Mouse (Mus musculus): ENCODE measurements around the gene Fryl. TPM values are rescaled to one million over a fixed set of nuclear protein-coding genes. Genes with fewer than 3 reads are reported as not detected.

Gene Fryl
- polyA plus RNA-seq, 1 experiment from 2014 or later: 24.3 TPM

GRCm38 (mm10) chr5:73252739-73253138 lies 3.7 kb downstream of the Fryl start:
- no peaks in the 10 kb centered on the region for H3K9me3 ChIP-seq
- no peaks in the 10 kb centered on the region; the same call in 1 of the 2 replicates for H3K36me3 ChIP-seq (replicated peaks)
- H3K4me1 ChIP-seq: peaks cover 28% of the 10 kb centered on the region
- DNase-seq (ENCODE audit: low spot score): no peak
- no peaks in the 10 kb centered on the region for H3K27me3 ChIP-seq (replicated peaks; ENCODE audit: low read depth, poor library complexity, severe bottlenecking)
- H3K27ac ChIP-seq (replicated peaks): no peak overlapping the region
- no peak overlapping the region for H3K4me3 ChIP-seq

- Histone ChIP-seq H3K9me3 (no peaks in the 10 kb centered on the region), H3K36me3 (replicated peaks) (no peaks in the 10 kb centered on the region; the same call in 1 of the 2 replicates), H3K27ac (replicated peaks) (no peak overlapping the region), H3K4me3 (no peak overlapping the region), H3K27me3 (replicated peaks; ENCODE audit: low read depth, poor library complexity, severe bottlenecking) (no peaks in the 10 kb centered on the region), H3K4me1 (peaks cover 17% of the 10 kb centered on the region)
- no peak for DNase-seq (ENCODE audit: low spot score)
- WGBS: 95% methylated on average over 4 of the region's 4 CpGs
Measured at GRCm38 (mm10) chr5:73249341-73249740, 7.1 kb downstream of the Fryl start.

GRCm38 (mm10) chr5:73248211-73248610 lies 8.2 kb downstream of the Fryl start:
- Histone ChIP-seq H3K27ac (replicated peaks) (no peak overlapping the region), H3K4me3 (no peak overlapping the region), H3K9me3 (no peaks in the 10 kb centered on the region), H3K27me3 (replicated peaks; ENCODE audit: low read depth, poor library complexity, severe bottlenecking) (no peaks in the 10 kb centered on the region), H3K4me1 (0 out of 2 replicates have a peak, but pooled peaks cover 9% of the 10 kb centered on the region), H3K36me3 (replicated peaks) (no peaks in the 10 kb centered on the region; the same call in 1 of the 2 replicates)
- WGBS: 64% methylated on average over 8 of the region's 8 CpGs
- no peak for DNase-seq (ENCODE audit: low spot score)

GRCm38 (mm10) chr5:73246414-73246813 lies 10.0 kb downstream of the Fryl start:
- WGBS: 89% methylated on average over 6 of the region's 6 CpGs
- no peak overlapping the region for H3K27ac ChIP-seq (replicated peaks)
- H3K4me1 ChIP-seq: 0 out of 2 replicates have a peak, but pooled peaks cover 6% of the 10 kb centered on the region
- H3K27me3 ChIP-seq (replicated peaks; ENCODE audit: low read depth, poor library complexity, severe bottlenecking): no peaks in the 10 kb centered on the region
- no peaks in the 10 kb centered on the region; the same call in 1 of the 2 replicates for H3K36me3 ChIP-seq (replicated peaks)
- H3K4me3 ChIP-seq: no peak overlapping the region
- DNase-seq (ENCODE audit: low spot score): no peak
- no peaks in the 10 kb centered on the region for H3K9me3 ChIP-seq

- 0 out of 2 replicates have a peak, but pooled peaks cover 8% of the 10 kb centered on the region for H3K4me1 ChIP-seq
- H3K9me3 ChIP-seq: no peaks in the 10 kb centered on the region
- no peak overlapping the region for H3K4me3 ChIP-seq
- peaks cover 2% of the 10 kb centered on the region; the same call in 1 of the 2 replicates for H3K36me3 ChIP-seq (replicated peaks)
- WGBS: 83% methylated on average over 13 of the region's 13 CpGs
- DNase-seq (ENCODE audit: low spot score): no peak
- H3K27ac ChIP-seq (replicated peaks): no peak overlapping the region
- no peaks in the 10 kb centered on the region for H3K27me3 ChIP-seq (replicated peaks; ENCODE audit: low read depth, poor library complexity, severe bottlenecking)
Measured at GRCm38 (mm10) chr5:73244403-73244802, 12.0 kb downstream of the Fryl start.

GRCm38 (mm10) chr5:73241966-73242365 lies 14.5 kb downstream of the Fryl start:
- WGBS: 82% methylated on average over 8 of the region's 8 CpGs
- H3K9me3 ChIP-seq: no peaks in the 10 kb centered on the region
- no peak overlapping the region for H3K4me3 ChIP-seq
- 0 out of 2 replicates have a peak, but pooled peaks cover 3% of the 10 kb centered on the region for H3K36me3 ChIP-seq (replicated peaks)
- H3K27me3 ChIP-seq (replicated peaks; ENCODE audit: low read depth, poor library complexity, severe bottlenecking): no peaks in the 10 kb centered on the region
- H3K4me1 ChIP-seq: peaks cover 6% of the 10 kb centered on the region
- no peak for DNase-seq (ENCODE audit: low spot score)
- no peak overlapping the region for H3K27ac ChIP-seq (replicated peaks)

GRCm38 (mm10) chr5:73241332-73241731 lies 15.1 kb downstream of the Fryl start:
- Histone ChIP-seq H3K4me1 (peaks cover 11% of the 10 kb centered on the region), H3K27ac (replicated peaks) (no peak overlapping the region), H3K27me3 (replicated peaks; ENCODE audit: low read depth, poor library complexity, severe bottlenecking) (no peaks in the 10 kb centered on the region), H3K36me3 (replicated peaks) (0 out of 2 replicates have a peak, but pooled peaks cover 3% of the 10 kb centered on the region), H3K9me3 (no peaks in the 10 kb centered on the region), H3K4me3 (no peak overlapping the region)
- DNase-seq (ENCODE audit: low spot score): no peak
- WGBS: 82% methylated on average over 10 of the region's 10 CpGs

- no peak for DNase-seq (ENCODE audit: low spot score)
- 0 out of 2 replicates have a peak, but pooled peaks cover 3% of the 10 kb centered on the region for H3K36me3 ChIP-seq (replicated peaks)
- no peak overlapping the region for H3K4me3 ChIP-seq
- no peaks in the 10 kb centered on the region for H3K27me3 ChIP-seq (replicated peaks; ENCODE audit: low read depth, poor library complexity, severe bottlenecking)
- H3K27ac ChIP-seq (replicated peaks): no peak overlapping the region
- H3K9me3 ChIP-seq: no peaks in the 10 kb centered on the region
- peaks cover 11% of the 10 kb centered on the region for H3K4me1 ChIP-seq
- WGBS: 92% methylated on average over 6 of the region's 6 CpGs
Measured at GRCm38 (mm10) chr5:73240391-73240790, 16.0 kb downstream of the Fryl start.

- H3K27me3 ChIP-seq (replicated peaks; ENCODE audit: low read depth, poor library complexity, severe bottlenecking): no peaks in the 10 kb centered on the region
- H3K4me1 ChIP-seq: peaks cover 33% of the 10 kb centered on the region
- peak overlapping the region; percentile 51; the same call in 1 of the 2 replicates for H3K27ac ChIP-seq (replicated peaks)
- no peaks in the 10 kb centered on the region for H3K9me3 ChIP-seq
- no peak for DNase-seq (ENCODE audit: low spot score)
- 14% methylated on average over 6 of the region's 6 CpGs for WGBS
- 0 out of 2 replicates have a peak, but pooled peaks cover 3% of the 10 kb centered on the region for H3K36me3 ChIP-seq (replicated peaks)
- H3K4me3 ChIP-seq: no peak overlapping the region
Measured at GRCm38 (mm10) chr5:73236894-73237334, 19.5 kb downstream of the Fryl start.

- Histone ChIP-seq H3K36me3 (replicated peaks) (0 out of 2 replicates have a peak, but pooled peaks cover 3% of the 10 kb centered on the region), H3K27me3 (replicated peaks; ENCODE audit: low read depth, poor library complexity, severe bottlenecking) (no peaks in the 10 kb centered on the region), H3K4me3 (no peak overlapping the region), H3K27ac (replicated peaks) (no peak overlapping the region), H3K4me1 (peaks cover 45% of the 10 kb centered on the region), H3K9me3 (no peaks in the 10 kb centered on the region)
- DNase-seq (ENCODE audit: low spot score): no peak
- WGBS: 86% methylated on average over 5 of the region's 5 CpGs
Measured at GRCm38 (mm10) chr5:73235201-73235600, 21.2 kb downstream of the Fryl start.

GRCm38 (mm10) chr5:73233018-73233881 lies 23.2 kb downstream of the Fryl start:
- DNase-seq (ENCODE audit: low spot score): no peak
- WGBS: 84% methylated on average over 17 of the region's 17 CpGs
- no peak overlapping the region for H3K4me3 ChIP-seq
- no peak overlapping the region for H3K27ac ChIP-seq (replicated peaks)
- H3K36me3 ChIP-seq (replicated peaks): no peaks in the 10 kb centered on the region
- no peaks in the 10 kb centered on the region for H3K27me3 ChIP-seq (replicated peaks; ENCODE audit: low read depth, poor library complexity, severe bottlenecking)
- H3K4me1 ChIP-seq: peaks cover 49% of the 10 kb centered on the region
- no peaks in the 10 kb centered on the region for H3K9me3 ChIP-seq

GRCm38 (mm10) chr5:73232267-73232666 lies 24.2 kb downstream of the Fryl start:
- peaks cover 49% of the 10 kb centered on the region for H3K4me1 ChIP-seq
- H3K27ac ChIP-seq (replicated peaks): no peak overlapping the region
- H3K27me3 ChIP-seq (replicated peaks; ENCODE audit: low read depth, poor library complexity, severe bottlenecking): no peaks in the 10 kb centered on the region
- H3K36me3 ChIP-seq (replicated peaks): no peaks in the 10 kb centered on the region
- DNase-seq (ENCODE audit: low spot score): no peak
- H3K4me3 ChIP-seq: no peak overlapping the region
- no peaks in the 10 kb centered on the region for H3K9me3 ChIP-seq
- 28% methylated on average over 9 of the region's 9 CpGs for WGBS

- no peaks in the 10 kb centered on the region for H3K9me3 ChIP-seq
- WGBS: 12% methylated on average over 6 of the region's 6 CpGs
- H3K27me3 ChIP-seq (replicated peaks; ENCODE audit: low read depth, poor library complexity, severe bottlenecking): no peaks in the 10 kb centered on the region
- H3K4me3 ChIP-seq: no peak overlapping the region
- no peak for DNase-seq (ENCODE audit: low spot score)
- H3K4me1 ChIP-seq: peaks cover 44% of the 10 kb centered on the region
- no peak overlapping the region for H3K27ac ChIP-seq (replicated peaks)
- no peaks in the 10 kb centered on the region for H3K36me3 ChIP-seq (replicated peaks)
Measured at GRCm38 (mm10) chr5:73231835-73232234, 24.6 kb downstream of the Fryl start.

All from embryonic facial prominence, embryonic 10.5 days (tissue).